Mouse (Mus musculus) embryonic facial prominence, embryonic 13.5 days (tissue): ENCODE measurements around the gene Adgrf3. TPM values are rescaled to one million over a fixed set of nuclear protein-coding genes. Genes with fewer than 3 reads are reported as not detected.

ENCODE experiments used
- ATAC-seq: fragments of 200-750 bp; cut with Nextera tagmentation; 2 replicates; pipeline ENCODE4 v1.8.0; 2017; ENCODE audit warnings: low read depth; ENCODE audit not compliant: insufficient number of reproducible peaks, insufficient read depth, low FRiP score, low TSS enrichment
- H3K27ac ChIP-seq: fragments of 300-500 bp; sonication (generic); 2 replicates; pipeline ENCODE4 v1.5.1; 2015; ENCODE audit warnings: moderate library complexity, mild to moderate bottlenecking, inconsistent platforms
- H3K27me3 ChIP-seq: fragments of 300-500 bp; sonication (generic); 2 replicates; pipeline ENCODE4 v1.6.1; 2015; ENCODE audit warnings: mild to moderate bottlenecking, inconsistent platforms
- H3K36me3 ChIP-seq: fragments of 300-500 bp; sonication (generic); 2 replicates; pipeline ENCODE4 v1.6.1; 2015; ENCODE audit warnings: mild to moderate bottlenecking, inconsistent platforms
- H3K4me1 ChIP-seq: fragments of 300-500 bp; sonication (generic); 2 replicates; pipeline ENCODE4 v1.6.1; 2015; ENCODE audit warnings: inconsistent platforms
- H3K4me2 ChIP-seq: fragments of 300-500 bp; sonication (generic); 2 replicates; pipeline ENCODE4 v1.6.1; 2015; ENCODE audit warnings: moderate library complexity, mild to moderate bottlenecking, inconsistent platforms
- H3K4me3 ChIP-seq: fragments of 300-500 bp; sonication (generic); 2 replicates; pipeline ENCODE4 v1.5.1; 2015; ENCODE audit warnings: mild to moderate bottlenecking, inconsistent platforms
- H3K9ac ChIP-seq: fragments of 300-500 bp; sonication (generic); 2 replicates; pipeline ENCODE4 v1.6.1; 2015; ENCODE audit warnings: mild to moderate bottlenecking, inconsistent platforms
- H3K9me3 ChIP-seq: fragments of 300-500 bp; sonication (generic); 2 replicates; pipeline ENCODE4 v1.6.1; 2016; ENCODE audit warnings: inconsistent platforms
- WGBS: fragments of 180-500 bp; shearing (Covaris S2); methylation state at CpG from one replicate; pipeline ENCODE4 v1.1.7; 2015; ENCODE audit warnings: mixed read lengths; 5-methylcytosine and 5-hydroxymethylcytosine counted together
- polyA plus RNA-seq: library from polyadenylated mRNA; unstranded; fragments of >200 nt; fragmentation: Nextera tagmentation; extraction: Ambion mirVana; gene quantifications from 2 replicates; pipeline ENCODE4 v1.2.1, GENCODE M21; 2015

The Adgrf3 gene
- polyA plus RNA-seq, 1 experiment from 2014 or later: not detected

GRCm38 (mm10) chr5:30161836-30162235 lies 43.7 kb downstream of the Adgrf3 start:
- Histone ChIP-seq H3K9ac (no peak overlapping the region), H3K36me3 (peaks cover 12% of the 10 kb centered on the region; the same call in 1 of the 2 replicates), H3K27me3 (no peaks in the 10 kb centered on the region), H3K4me1 (no peaks in the 10 kb centered on the region), H3K4me3 (no peak overlapping the region), H3K27ac (no peak overlapping the region), H3K4me2 (no peak overlapping the region), H3K9me3 (no peaks in the 10 kb centered on the region)
- no peak for ATAC-seq
- WGBS: 89% methylated on average over 1 of the region's 1 CpGs

GRCm38 (mm10) chr5:30159601-30160000 lies 45.9 kb downstream of the Adgrf3 start:
- Histone ChIP-seq H3K4me1 (peaks cover 8% of the 10 kb centered on the region), H3K4me2 (no peak overlapping the region), H3K9me3 (no peaks in the 10 kb centered on the region), H3K27me3 (no peaks in the 10 kb centered on the region), H3K4me3 (no peak overlapping the region), H3K27ac (no peak overlapping the region), H3K9ac (no peak overlapping the region), H3K36me3 (no peaks in the 10 kb centered on the region)
- 82% methylated on average over 6 of the region's 6 CpGs for WGBS
- ATAC-seq: no peak

GRCm38 (mm10) chr5:30155821-30156629 lies 49.5 kb downstream of the Adgrf3 start:
- no peaks in the 10 kb centered on the region for H3K36me3 ChIP-seq
- H3K4me2 ChIP-seq: peak overlapping the region; percentile 74
- no peak for ATAC-seq
- H3K4me3 ChIP-seq: peak overlapping the region; percentile 98
- no peaks in the 10 kb centered on the region for H3K27me3 ChIP-seq
- H3K4me1 ChIP-seq: peaks cover 13% of the 10 kb centered on the region
- H3K9me3 ChIP-seq: no peaks in the 10 kb centered on the region
- peak overlapping the region; percentile 89 for H3K9ac ChIP-seq
- WGBS: 36% methylated on average over 13 of the region's 13 CpGs
- peak overlapping the region; percentile 90; the same call in 1 of the 2 replicates for H3K27ac ChIP-seq

- Histone ChIP-seq H3K27me3 (no peaks in the 10 kb centered on the region), H3K9me3 (no peaks in the 10 kb centered on the region), H3K27ac (peak overlapping the region; percentile 90), H3K4me2 (peak overlapping the region; percentile 74), H3K36me3 (no peaks in the 10 kb centered on the region), H3K9ac (peak overlapping the region; percentile 89), H3K4me3 (peak overlapping the region; percentile 98), H3K4me1 (peaks cover 13% of the 10 kb centered on the region)
- 0% methylated on average over 31 of the region's 31 CpGs for WGBS
- ATAC-seq: no peak
These were observed 50.1 kb downstream of the Adgrf3 start for GRCm38 (mm10) chr5:30155395-30155792.

- Histone ChIP-seq H3K4me2 (peak within 1 kb of the TSS; percentile 74), H3K9ac (peak within 1 kb of the TSS; percentile 89), H3K36me3 (no peaks in the 10 kb centered on the region), H3K4me1 (peaks cover 16% of the 10 kb centered on the region), H3K27ac (peak within 1 kb of the TSS; percentile 90), H3K4me3 (peak within 1 kb of the TSS; percentile 98), H3K27me3 (no peaks in the 10 kb centered on the region), H3K9me3 (no peaks in the 10 kb centered on the region)
- under 1% methylated on average over 53 of the region's 53 CpGs for WGBS
- peak; percentile 79 for ATAC-seq
These were observed 50.8 kb downstream of the Adgrf3 start, which contains the start of the genes Hadha and Hadhb for GRCm38 (mm10) chr5:30154474-30155394. Gene Hadha (minus strand): TSS chr5:30155162. Gene Hadhb (plus strand): TSS chr5:30155248.

- 15% methylated on average over 4 of the region's 4 CpGs for WGBS
These were observed 51.5 kb downstream of the Adgrf3 start for GRCm38 (mm10) chr5:30154013-30154412.

GRCm38 (mm10) chr5:30153222-30153621 lies 52.3 kb downstream of the Adgrf3 start:
- Histone ChIP-seq H3K36me3 (no peaks in the 10 kb centered on the region), H3K27ac (no peak overlapping the region), H3K4me2 (peak overlapping the region; percentile 74; the same call in 1 of the 2 replicates), H3K4me1 (peaks cover 16% of the 10 kb centered on the region), H3K9ac (no peak overlapping the region), H3K27me3 (no peaks in the 10 kb centered on the region), H3K4me3 (no peak overlapping the region), H3K9me3 (no peaks in the 10 kb centered on the region)
- no peak for ATAC-seq
- WGBS: 78% methylated on average over 2 of the region's 2 CpGs

More at GRCm38 (mm10) chr5:30154013-30154412, 51.5 kb downstream of the Adgrf3 start:
- Histone ChIP-seq H3K36me3 (no peaks in the 10 kb centered on the region), H3K4me3 (peak overlapping the region; percentile 98), H3K27me3 (no peaks in the 10 kb centered on the region), H3K4me1 (peaks cover 16% of the 10 kb centered on the region), H3K27ac (no peak overlapping the region), H3K9ac (peak overlapping the region; percentile 89), H3K9me3 (no peaks in the 10 kb centered on the region), H3K4me2 (peak overlapping the region; percentile 74)
- no peak for ATAC-seq

- no peak for ATAC-seq
- no peaks in the 10 kb centered on the region for H3K27me3 ChIP-seq
- H3K27ac ChIP-seq: no peak overlapping the region
- H3K9ac ChIP-seq: no peak overlapping the region
- H3K9me3 ChIP-seq: no peaks in the 10 kb centered on the region
- H3K4me2 ChIP-seq: no peak overlapping the region
- H3K4me1 ChIP-seq: peaks cover 16% of the 10 kb centered on the region
- H3K4me3 ChIP-seq: no peak overlapping the region
- 89% methylated on average over 1 of the region's 1 CpGs for WGBS
- no peaks in the 10 kb centered on the region for H3K36me3 ChIP-seq
These were observed 53.1 kb downstream of the Adgrf3 start for GRCm38 (mm10) chr5:30152413-30152812.

- 79% methylated on average over 4 of the region's 4 CpGs for WGBS
- Histone ChIP-seq H3K27me3 (no peaks in the 10 kb centered on the region), H3K9ac (no peak overlapping the region), H3K36me3 (peaks cover 2% of the 10 kb centered on the region; the same call in 1 of the 2 replicates), H3K27ac (no peak overlapping the region), H3K4me3 (no peak overlapping the region), H3K4me2 (no peak overlapping the region), H3K4me1 (peaks cover 16% of the 10 kb centered on the region), H3K9me3 (no peaks in the 10 kb centered on the region)
- ATAC-seq: no peak
These were observed 53.5 kb downstream of the Adgrf3 start for GRCm38 (mm10) chr5:30152007-30152406.

- no peak overlapping the region for H3K4me3 ChIP-seq
- H3K36me3 ChIP-seq: peaks cover 33% of the 10 kb centered on the region
- H3K9ac ChIP-seq: no peak overlapping the region
- peaks cover 4% of the 10 kb centered on the region for H3K4me1 ChIP-seq
- no peak for ATAC-seq
- H3K27ac ChIP-seq: no peak overlapping the region
- H3K9me3 ChIP-seq: no peaks in the 10 kb centered on the region
- H3K4me2 ChIP-seq: no peak overlapping the region
- 91% methylated on average over 5 of the region's 5 CpGs for WGBS
- no peaks in the 10 kb centered on the region for H3K27me3 ChIP-seq
These were observed 57.2 kb downstream of the Adgrf3 start for GRCm38 (mm10) chr5:30148133-30148920.

- Histone ChIP-seq H3K4me3 (no peak overlapping the region), H3K27me3 (no peaks in the 10 kb centered on the region), H3K4me1 (peaks cover 3% of the 10 kb centered on the region; the same call in 1 of the 2 replicates), H3K36me3 (peaks cover 49% of the 10 kb centered on the region), H3K4me2 (no peak overlapping the region), H3K9me3 (no peaks in the 10 kb centered on the region), H3K9ac (no peak overlapping the region), H3K27ac (no peak overlapping the region)
- ATAC-seq: no peak
- WGBS: 89% methylated on average over 6 of the region's 6 CpGs
These were observed 59.0 kb downstream of the Adgrf3 start for GRCm38 (mm10) chr5:30146526-30146925.
